Mouse (Mus musculus): ENCODE measurements at regions not wholly inside any gene's neighbourhood (a gene's known extent, or its start where the extent isn't known, plus 50 kb on each side); places are given as distances from the start of the nearest gene placed in this dataset.

DNA sequence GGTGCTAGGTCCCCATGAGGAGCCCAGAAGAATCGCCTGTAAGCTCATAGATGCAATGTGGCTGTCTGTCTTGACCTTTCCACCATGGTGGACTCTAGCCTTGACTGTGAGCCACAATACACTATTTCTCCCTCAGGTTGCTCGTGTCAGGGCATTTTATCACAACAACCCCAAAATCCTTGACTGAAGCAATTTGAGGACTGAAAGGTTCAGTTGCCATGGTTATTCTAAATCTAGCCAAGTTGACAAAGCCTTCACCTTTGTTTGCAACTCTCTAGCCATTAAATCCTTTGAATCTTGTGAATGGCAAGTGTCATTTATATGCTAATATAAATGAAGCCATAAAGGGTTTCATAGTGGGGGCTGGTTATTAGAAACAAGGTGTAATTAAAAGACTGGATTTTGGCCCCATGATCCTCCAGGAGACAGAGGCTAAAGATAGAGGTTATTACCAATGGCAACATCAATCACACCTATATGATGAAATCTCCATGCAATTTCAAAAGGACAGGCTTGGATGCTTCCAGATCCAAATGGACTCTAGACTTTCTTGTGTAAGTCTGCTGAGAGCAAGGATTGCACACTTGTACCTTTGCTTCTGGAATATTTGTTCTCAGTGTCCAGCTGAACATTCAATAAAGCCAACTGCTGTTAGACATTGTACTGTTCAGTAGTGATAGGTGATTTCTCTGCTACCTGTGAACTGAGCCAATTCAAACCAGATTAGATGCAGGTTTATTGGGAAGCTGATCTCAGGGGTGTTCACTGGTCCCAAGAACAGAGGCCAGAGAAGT is 59.5 kb upstream of the Mocs1 start:
- intact Hi-C loops (cut with DNase I) = no loop called here

DNA sequence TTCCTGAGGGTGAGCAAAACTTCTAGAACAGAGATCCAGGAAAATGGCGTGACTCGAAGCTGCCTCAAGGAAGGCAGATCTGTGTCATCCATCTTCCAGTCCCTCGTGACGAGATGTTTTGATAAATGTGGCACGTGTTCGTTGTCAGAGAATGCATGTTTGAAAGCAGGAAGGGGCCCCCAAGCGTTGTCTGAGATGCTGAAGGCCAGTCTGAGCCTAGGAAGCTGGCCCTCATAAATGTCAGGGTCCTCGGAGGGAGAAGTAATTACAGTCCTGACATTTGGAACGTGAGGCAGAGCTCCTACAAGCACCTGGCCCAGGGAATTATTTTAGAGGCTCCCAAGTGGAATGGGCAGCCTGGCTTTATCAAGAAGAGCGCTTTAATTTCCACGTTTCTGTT is 50.5 kb upstream of the Mocs1 start:
- DNase-seq (ENCODE audit: low spot score) = no peak
- intact Hi-C loops (cut with DNase I) = no loop called here

More for the DNA sequence above, 59.5 kb upstream of the Mocs1 start:
- no peak for DNase-seq (ENCODE audit: low spot score)
